Mouse (Mus musculus) liver, embryonic 16.5 days (tissue): ENCODE results near the gene Map2k6. TPM values are rescaled to one million over a fixed set of nuclear protein-coding genes. Genes with fewer than 3 reads are reported as not detected.

ENCODE experiments used
- ATAC-seq: fragments of 200-750 bp; cut with Nextera tagmentation; 2 replicates; pipeline ENCODE4 v1.8.0; 2017; ENCODE audit warnings: low read depth, mild to moderate bottlenecking, moderate number of reproducible peaks, moderate library complexity
- H3K27ac ChIP-seq: fragments of 300-500 bp; sonication (generic); 2 replicates; pipeline ENCODE4 v1.5.1; 2014; ENCODE audit warnings: mild to moderate bottlenecking, low read length
- H3K27me3 ChIP-seq: fragments of 300-500 bp; sonication (generic); 2 replicates; pipeline ENCODE4 v1.6.1; 2014; ENCODE audit warnings: low read depth, low read length, mixed read lengths; ENCODE audit not compliant: control insufficient read depth, insufficient read depth
- H3K36me3 ChIP-seq: fragments of 300-500 bp; sonication (generic); 2 replicates; pipeline ENCODE4 v1.6.1; 2014; ENCODE audit warnings: mild to moderate bottlenecking; ENCODE audit not compliant: control insufficient read depth, insufficient read depth
- H3K4me1 ChIP-seq: fragments of 300-500 bp; sonication (generic); 2 replicates; pipeline ENCODE4 v1.6.1; 2014; ENCODE audit warnings: low read depth, low read length, mixed read lengths; ENCODE audit not compliant: control insufficient read depth
- H3K4me2 ChIP-seq: fragments of 300-500 bp; sonication (generic); 2 replicates; pipeline ENCODE4 v1.6.1; 2014; ENCODE audit warnings: low read depth, low read length, mixed read lengths
- H3K4me3 ChIP-seq: fragments of 300-500 bp; sonication (generic); 2 replicates; pipeline ENCODE4 v1.5.1; 2014; ENCODE audit warnings: low read depth, mild to moderate bottlenecking, low read length
- H3K9ac ChIP-seq: fragments of 300-500 bp; sonication (generic); 2 replicates; pipeline ENCODE4 v1.6.1; 2014; ENCODE audit warnings: low read depth, low read length
- H3K9me3 ChIP-seq: fragments of 300-500 bp; sonication (generic); replicated peaks from 2 replicates; pipeline ENCODE4 v1.6.1; 2016; ENCODE audit warnings: low read length; ENCODE audit not compliant: control insufficient read depth
- WGBS: fragments of 180-500 bp; shearing (Covaris S2); extraction: QIAGEN DNeasy Blood & Tissue Kit; methylation state at CpG from one replicate; pipeline ENCODE4 v1.1.7; 2014; ENCODE audit not compliant: insufficient replicate concordance; 5-methylcytosine and 5-hydroxymethylcytosine counted together
- polyA plus RNA-seq: library from polyadenylated mRNA; unstranded; fragments of >200 nt; fragmentation: Nextera tagmentation; extraction: Ambion mirVana; gene quantifications from 2 replicates; pipeline ENCODE4 v1.2.1, GENCODE M21; 2015

The Map2k6 gene
- polyA plus RNA-seq, 1 experiment from 2014 or later = 5.5 TPM

DNA sequence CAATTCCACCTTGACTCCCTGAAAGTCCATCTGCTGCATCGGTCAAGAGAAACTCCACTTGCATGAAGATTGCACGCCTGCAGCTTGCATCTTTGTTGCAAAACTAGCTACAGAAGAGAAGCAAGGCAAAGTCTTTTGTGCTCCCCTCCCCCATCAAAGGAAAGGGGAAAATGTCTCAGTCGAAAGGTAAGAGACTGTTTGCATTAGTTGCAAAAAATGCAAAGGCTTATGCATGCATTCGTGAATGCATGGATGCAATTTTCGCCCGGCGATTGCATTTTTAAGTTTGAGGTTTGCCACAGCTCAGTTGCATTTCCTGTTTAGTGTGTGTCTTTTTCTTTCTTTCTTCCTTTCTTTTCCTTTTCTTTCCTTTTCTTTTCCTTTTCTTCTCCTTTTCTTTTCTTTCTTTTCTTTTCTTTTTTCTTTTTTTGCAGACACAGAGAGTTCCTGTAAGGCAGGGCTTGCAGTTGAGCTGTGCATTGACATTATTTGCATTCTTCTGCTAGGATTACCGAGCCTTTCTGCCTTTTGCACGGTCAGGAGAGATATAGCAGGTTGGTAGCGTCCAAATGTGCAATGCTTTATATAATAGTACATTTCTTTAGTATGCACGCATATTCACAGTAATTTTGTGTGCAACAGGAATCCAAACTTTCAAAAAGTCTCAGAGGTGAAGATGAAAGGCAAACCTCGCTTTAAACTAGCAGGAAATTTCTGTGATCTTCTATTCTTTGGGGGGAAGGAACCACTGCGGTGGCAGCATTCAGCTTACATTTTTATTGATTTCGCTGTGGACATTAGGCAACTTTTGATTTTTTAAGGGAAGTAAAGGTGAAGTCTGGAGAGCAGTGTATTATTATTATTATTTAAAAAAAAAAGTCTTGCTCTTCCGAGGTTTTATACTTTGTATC, 573 bp downstream of the Map2k6 start:
- H3K9me3 ChIP-seq = no peaks in the 10 kb centered on the region
- peak overlapping the region; percentile 68 for H3K4me2 ChIP-seq
- H3K27ac ChIP-seq = no peak overlapping the region
- peak overlapping the region; percentile 35; the same call in 1 of the 2 replicates for H3K9ac ChIP-seq
- WGBS = 3% methylated on average over 15 of the region's 15 CpGs
- peak; percentile 9; the same call in 1 of the 2 replicates for ATAC-seq
- peaks cover 8% of the 10 kb centered on the region for H3K4me1 ChIP-seq
- H3K27me3 ChIP-seq = no peaks in the 10 kb centered on the region
- no peaks in the 10 kb centered on the region for H3K36me3 ChIP-seq
- peak overlapping the region; percentile 58 for H3K4me3 ChIP-seq

DNA sequence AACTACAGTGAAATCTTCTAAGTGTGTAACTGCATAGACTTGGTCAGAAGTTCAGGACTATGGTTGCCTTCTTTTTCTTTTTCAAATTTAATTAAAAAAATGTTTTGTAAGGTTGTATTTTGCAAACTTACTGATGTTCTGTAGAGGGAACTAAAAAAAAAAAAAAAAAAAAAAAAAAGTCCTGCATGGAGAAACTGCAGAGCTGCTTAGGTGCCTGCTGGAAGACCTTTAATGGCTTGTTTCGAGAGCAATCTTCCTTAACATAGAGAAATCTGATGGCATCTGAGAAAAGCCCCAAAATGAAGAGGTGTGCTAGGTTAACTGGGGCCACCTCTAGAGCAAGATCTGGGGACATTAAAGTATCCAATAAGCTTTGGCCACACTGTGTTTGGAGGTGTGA, 1.4 kb downstream of the Map2k6 start:
- 51% methylated on average over 1 of the region's 1 CpGs for WGBS
- Histone ChIP-seq H3K4me1 (peaks cover 8% of the 10 kb centered on the region), H3K36me3 (no peaks in the 10 kb centered on the region), H3K27me3 (no peaks in the 10 kb centered on the region), H3K4me3 (peak overlapping the region; percentile 58), H3K27ac (no peak overlapping the region), H3K4me2 (peak overlapping the region; percentile 68), H3K9ac (no peak overlapping the region), H3K9me3 (no peaks in the 10 kb centered on the region)
- no peak for ATAC-seq

DNA sequence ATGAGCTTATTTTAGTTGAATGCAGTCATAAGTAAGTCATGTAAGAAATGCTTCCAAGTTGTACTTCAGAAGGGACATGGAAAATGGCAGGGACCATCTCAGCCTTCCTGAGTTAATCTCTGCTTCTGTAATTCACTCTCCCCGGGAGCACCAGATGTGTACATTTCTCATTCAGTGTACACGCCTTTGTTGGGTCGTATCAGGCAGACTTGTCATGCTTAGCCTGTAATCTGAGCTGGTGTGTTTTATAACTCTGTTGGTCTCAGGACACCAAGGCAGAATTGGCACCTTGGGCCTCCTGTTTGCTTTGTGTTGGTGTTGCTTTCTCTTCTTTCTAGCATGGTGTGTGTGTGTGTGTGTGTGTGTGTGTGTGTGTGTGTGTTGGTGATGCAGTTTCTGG, 3.7 kb downstream of the Map2k6 start:
- Histone ChIP-seq H3K27ac (no peak overlapping the region), H3K4me2 (no peak overlapping the region), H3K9ac (no peak overlapping the region), H3K27me3 (no peaks in the 10 kb centered on the region), H3K9me3 (no peaks in the 10 kb centered on the region), H3K4me3 (no peak overlapping the region), H3K4me1 (peaks cover 8% of the 10 kb centered on the region), H3K36me3 (no peaks in the 10 kb centered on the region)
- 28% methylated on average over 3 of the region's 3 CpGs for WGBS
- no peak for ATAC-seq

DNA sequence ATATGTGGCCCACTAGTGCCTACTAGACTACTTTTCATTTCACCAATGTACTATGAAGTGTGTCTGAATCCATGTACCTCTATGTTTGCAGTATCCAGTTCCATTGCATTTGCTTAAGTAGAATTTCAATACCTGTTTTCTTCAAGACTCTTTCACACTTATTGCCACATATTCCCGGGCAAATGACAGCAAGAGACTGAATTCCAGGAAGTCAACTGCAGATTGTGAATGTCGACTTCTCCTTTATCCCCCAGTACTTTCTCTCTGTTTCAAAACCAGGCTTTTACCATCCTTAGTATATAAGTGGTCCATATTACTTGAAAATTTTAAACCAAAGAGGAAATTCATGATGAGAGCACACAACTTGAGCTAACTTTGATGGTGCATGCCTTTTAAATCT, 4.7 kb downstream of the Map2k6 start:
- WGBS = 29% methylated on average over 2 of the region's 2 CpGs

DNA sequence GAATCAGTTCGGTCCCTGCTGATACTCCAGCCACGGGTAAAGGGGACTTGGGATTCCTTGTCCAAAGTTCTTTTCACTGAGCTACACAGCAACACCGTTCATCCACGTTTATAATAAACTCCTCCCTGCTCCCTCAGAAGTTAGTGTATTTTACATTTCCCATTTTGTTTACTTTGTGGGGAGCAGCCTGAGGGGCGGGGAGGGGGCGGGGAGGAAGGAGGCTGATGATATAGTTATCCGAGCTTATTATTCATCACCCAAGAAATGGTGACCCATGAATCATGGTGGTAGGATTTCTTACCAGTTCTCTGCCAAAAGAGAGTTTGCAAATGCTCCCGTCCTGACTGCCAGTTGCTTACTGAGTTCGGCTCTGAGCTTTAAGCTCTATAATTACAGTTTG, 6.7 kb downstream of the Map2k6 start:
- Histone ChIP-seq H3K4me2 (peak overlapping the region; percentile 19; the same call in 1 of the 2 replicates), H3K36me3 (no peaks in the 10 kb centered on the region), H3K4me3 (no peak overlapping the region), H3K4me1 (peaks cover 3% of the 10 kb centered on the region), H3K27me3 (no peaks in the 10 kb centered on the region), H3K27ac (no peak overlapping the region), H3K9ac (no peak overlapping the region), H3K9me3 (no peaks in the 10 kb centered on the region)
- ATAC-seq = no peak
- WGBS = 60% methylated on average over 9 of the region's 9 CpGs

More for the DNA sequence above, 4.7 kb downstream of the Map2k6 start:
- H3K36me3 ChIP-seq = no peaks in the 10 kb centered on the region
- no peaks in the 10 kb centered on the region for H3K9me3 ChIP-seq
- H3K4me3 ChIP-seq = no peak overlapping the region
- ATAC-seq = no peak
- H3K4me1 ChIP-seq = peaks cover 7% of the 10 kb centered on the region
- H3K4me2 ChIP-seq = no peak overlapping the region
- H3K9ac ChIP-seq = no peak overlapping the region
- no peaks in the 10 kb centered on the region for H3K27me3 ChIP-seq
- H3K27ac ChIP-seq = no peak overlapping the region

DNA sequence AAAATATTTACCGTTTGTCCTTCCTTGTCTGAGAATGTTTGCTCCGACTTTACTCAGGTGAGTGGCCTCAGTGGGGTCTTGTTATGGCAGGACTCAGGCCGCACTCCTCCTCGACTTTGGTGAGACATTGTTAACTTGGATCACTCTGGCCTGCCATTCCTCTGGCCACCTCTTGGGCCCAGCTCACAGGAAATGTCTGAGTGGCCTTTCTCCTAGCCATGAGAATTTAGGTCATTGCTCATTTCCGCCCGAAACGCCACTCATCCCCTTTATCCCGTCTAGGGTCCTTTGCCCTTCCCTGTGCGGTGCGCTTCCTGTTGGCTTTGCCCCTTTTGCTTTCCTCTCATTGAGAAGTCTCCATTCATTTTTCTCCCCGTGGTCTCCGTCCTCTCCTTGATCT, 10.2 kb downstream of the Map2k6 start:
- no peaks in the 10 kb centered on the region for H3K9me3 ChIP-seq
- WGBS = 75% methylated on average over 12 of the region's 12 CpGs
- no peak overlapping the region for H3K27ac ChIP-seq
- no peak overlapping the region for H3K4me3 ChIP-seq
- no peak for ATAC-seq
- no peak overlapping the region for H3K4me2 ChIP-seq
- no peaks in the 10 kb centered on the region for H3K27me3 ChIP-seq
- no peak overlapping the region for H3K9ac ChIP-seq
- H3K36me3 ChIP-seq = no peaks in the 10 kb centered on the region
- H3K4me1 ChIP-seq = no peaks in the 10 kb centered on the region

DNA sequence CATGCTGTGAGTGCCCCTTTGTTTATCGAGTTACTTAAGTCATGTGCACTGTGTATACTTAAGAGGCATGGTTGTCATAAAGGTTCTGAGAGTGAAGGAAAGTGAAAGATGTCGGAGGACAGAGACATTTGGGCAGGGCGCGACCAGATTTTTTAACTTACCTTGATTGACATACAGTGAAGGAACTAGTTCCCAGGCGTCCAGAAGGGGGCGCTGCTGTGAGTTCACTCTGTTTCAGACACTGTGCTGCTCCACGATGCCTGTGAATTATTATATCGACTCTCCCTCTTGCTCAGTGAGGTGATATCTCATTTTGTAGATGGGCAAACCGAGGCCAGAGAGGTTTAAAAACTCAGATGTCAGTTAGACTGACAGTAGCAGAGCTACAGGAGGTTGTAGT, 10.9 kb downstream of the Map2k6 start:
- Histone ChIP-seq H3K4me1 (no peaks in the 10 kb centered on the region), H3K4me2 (no peak overlapping the region), H3K4me3 (no peak overlapping the region), H3K9ac (no peak overlapping the region), H3K27me3 (no peaks in the 10 kb centered on the region), H3K9me3 (no peaks in the 10 kb centered on the region), H3K36me3 (no peaks in the 10 kb centered on the region), H3K27ac (no peak overlapping the region)
- no peak for ATAC-seq
- WGBS = 48% methylated on average over 9 of the region's 9 CpGs

DNA sequence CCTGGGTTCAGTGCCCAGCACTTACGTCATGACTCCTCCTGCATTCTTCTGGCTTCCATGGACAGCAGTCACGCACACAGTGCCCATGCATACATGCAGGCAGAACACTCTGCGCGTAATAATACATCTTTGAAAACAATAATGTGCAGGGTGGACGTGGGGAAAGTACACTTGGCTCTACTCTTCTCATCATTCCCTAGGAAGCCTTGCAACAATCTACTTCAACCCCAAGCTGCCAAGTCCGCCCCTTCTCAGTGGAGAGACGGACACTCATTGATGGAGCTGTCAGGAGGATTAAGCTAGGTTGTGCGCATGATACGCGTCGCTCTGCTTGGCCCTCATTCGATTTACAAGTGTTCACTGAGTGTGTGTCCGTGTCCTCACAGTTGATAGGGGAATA, 12.7 kb downstream of the Map2k6 start:
- no peaks in the 10 kb centered on the region for H3K9me3 ChIP-seq
- H3K4me3 ChIP-seq = no peak overlapping the region
- H3K4me2 ChIP-seq = no peak overlapping the region
- no peak for ATAC-seq
- H3K36me3 ChIP-seq = no peaks in the 10 kb centered on the region
- 83% methylated on average over 13 of the region's 13 CpGs for WGBS
- H3K9ac ChIP-seq = no peak overlapping the region
- no peak overlapping the region for H3K27ac ChIP-seq
- H3K4me1 ChIP-seq = no peaks in the 10 kb centered on the region
- H3K27me3 ChIP-seq = no peaks in the 10 kb centered on the region

DNA sequence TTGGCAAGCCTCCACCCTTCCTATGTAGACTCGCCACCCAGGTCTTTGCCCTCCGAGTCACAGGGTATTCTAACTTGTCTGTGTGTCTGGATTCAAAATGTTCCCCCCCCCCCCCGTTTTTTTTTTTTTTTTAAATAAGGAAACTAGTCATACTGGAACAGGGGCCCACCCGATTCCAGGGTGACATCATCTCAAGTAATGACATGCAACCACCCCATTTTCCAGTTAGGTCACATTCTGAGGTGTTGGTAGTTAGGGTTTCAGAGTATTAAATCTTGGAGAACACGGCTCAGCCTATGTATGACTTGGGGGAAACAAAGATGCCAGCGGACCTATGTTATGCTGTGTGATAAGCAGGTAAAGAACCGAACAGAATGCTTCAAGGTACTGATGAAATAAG, 15.3 kb downstream of the Map2k6 start:
- Histone ChIP-seq H3K4me2 (no peak overlapping the region), H3K36me3 (no peaks in the 10 kb centered on the region), H3K4me3 (no peak overlapping the region), H3K4me1 (no peaks in the 10 kb centered on the region), H3K9ac (no peak overlapping the region), H3K27ac (no peak overlapping the region), H3K9me3 (no peaks in the 10 kb centered on the region), H3K27me3 (no peaks in the 10 kb centered on the region)
- WGBS = 63% methylated on average over 7 of the region's 7 CpGs
- ATAC-seq = no peak
